Mouse (Mus musculus) CH12.LX (cell line): ENCODE data around the gene Ipo7. TPM values are rescaled to one million over a fixed set of nuclear protein-coding genes. Genes with fewer than 3 reads are reported as not detected.

Experiments
- DNase-seq: peaks from one replicate; pipeline ENCODE4 v3.0.0-alpha.2; 2013; ENCODE audit errors: extremely low read depth
- H3K27ac ChIP-seq: 2 replicates; pipeline ENCODE4 v1.5.1; 2012; ENCODE audit warnings: low read depth, mild to moderate bottlenecking, control low read depth, moderate library complexity; ENCODE audit not compliant: insufficient read depth
- H3K27me3 ChIP-seq: replicated peaks from 2 replicates; pipeline ENCODE3; 2012; ENCODE audit warnings: inconsistent platforms
- H3K36me3 ChIP-seq, 2 experiments: replicated peaks in 1 of 2; 2 replicates each; pipeline versions ENCODE3 to v1.6.1; 2012; ENCODE audit warnings: inconsistent platforms in 1 of 2, low read length in 1 of 2, mild to moderate bottlenecking in 1 of 2, mixed read lengths in 1 of 2, moderate library complexity in 1 of 2; ENCODE audit not compliant: control insufficient read depth in 1 of 2, insufficient read depth in 1 of 2
- H3K4me1 ChIP-seq, 2 experiments: 2 replicates each; pipeline ENCODE4 v1.6.1; 2012; ENCODE audit warnings: inconsistent platforms in 1 of 2, moderate library complexity in 1 of 2; ENCODE audit not compliant: insufficient read depth in 2 of 2, control insufficient read depth in 1 of 2
- H3K4me2 ChIP-seq: 2 replicates; pipeline ENCODE4 v1.6.1; 2012; ENCODE audit warnings: low read depth, mild to moderate bottlenecking, control low read depth; ENCODE audit not compliant: poor library complexity, insufficient read depth, severe bottlenecking
- H3K4me3 ChIP-seq, 3 experiments: fragments of 150-350 bp in 1 of 3; sonication (generic) in 1 of 3; replicated peaks in 1 of 3; 2 replicates each; pipeline versions ENCODE3 to v1.5.1; 2011 to 2012; ENCODE audit warnings: low read depth in 2 of 3, low read length in 2 of 3, mild to moderate bottlenecking in 2 of 3, moderate library complexity in 2 of 3, control low read depth in 1 of 3, improper control_type of control experiment in 1 of 3, inconsistent platforms in 1 of 3, mixed read lengths in 1 of 3; ENCODE audit not compliant: poor library complexity in 1 of 3
- H3K79me2 ChIP-seq: replicated peaks from 2 replicates; pipeline ENCODE4 v1.6.1; 2012; ENCODE audit warnings: mild to moderate bottlenecking, moderate library complexity; ENCODE audit not compliant: control insufficient read depth, poor library complexity, insufficient read depth, severe bottlenecking; ENCODE audit errors: extremely low read depth
- H3K9ac ChIP-seq: 2 replicates; pipeline ENCODE4 v1.6.1; 2012; ENCODE audit warnings: low read depth, mild to moderate bottlenecking, control low read depth, moderate library complexity; ENCODE audit not compliant: insufficient read depth
- H3K9me3 ChIP-seq: replicated peaks from 2 replicates; pipeline ENCODE3; 2012; ENCODE audit warnings: low read length, inconsistent platforms, mixed read lengths
- BHLHE40 ChIP-seq: IDR thresholded peaks from 2 replicates; pipeline ENCODE4 v1.6.1; 2011; ENCODE audit warnings: mild to moderate bottlenecking, low read depth, low read length, improper control_type of control experiment
- CHD2 ChIP-seq: IDR thresholded peaks from 2 replicates; pipeline ENCODE4 v1.6.1; 2011; ENCODE audit warnings: low read length, improper control_type of control experiment
- EP300 ChIP-seq: IDR thresholded peaks from 2 replicates; pipeline ENCODE4 v1.6.1; 2011; ENCODE audit warnings: low read length, improper control_type of control experiment
- ETS1 ChIP-seq: conservative IDR thresholded peaks from 2 replicates; pipeline ENCODE4 v1.6.1; 2012; ENCODE audit warnings: low read depth, mild to moderate bottlenecking, inconsistent platforms, low read length, improper control_type of control experiment, moderate library complexity
- GABPA ChIP-seq: IDR thresholded peaks from 2 replicates; pipeline ENCODE4 v1.6.1; 2012; ENCODE audit warnings: low read depth, low read length, improper control_type of control experiment, inconsistent platforms; ENCODE audit not compliant: insufficient replicate concordance
- KAT2A ChIP-seq: IDR thresholded peaks from 2 replicates; pipeline ENCODE4 v1.6.1; 2012; ENCODE audit warnings: low read length, improper control_type of control experiment, inconsistent platforms; ENCODE audit not compliant: insufficient replicate concordance
- MAFK ChIP-seq: IDR thresholded peaks from 2 replicates; pipeline ENCODE4 v1.6.1; 2011; ENCODE audit warnings: low read length, improper control_type of control experiment; ENCODE audit not compliant: insufficient replicate concordance
- MXI1 ChIP-seq: IDR thresholded peaks from 2 replicates; pipeline ENCODE4 v1.6.1; 2011; ENCODE audit warnings: mild to moderate bottlenecking, low read depth, low read length, improper control_type of control experiment
- MYC ChIP-seq: IDR thresholded peaks from 2 replicates; pipeline ENCODE4 v1.6.1; 2011; ENCODE audit warnings: low read depth, mild to moderate bottlenecking, improper control_type of control experiment, low read length
- NELFE ChIP-seq: IDR thresholded peaks from 2 replicates; pipeline ENCODE4 v1.6.1; 2011; ENCODE audit warnings: low read depth, low read length, improper control_type of control experiment
- NRF1 ChIP-seq: IDR thresholded peaks from 2 replicates; pipeline ENCODE4 v1.6.1; 2014; ENCODE audit warnings: low read depth, mild to moderate bottlenecking, inconsistent platforms, low read length, improper control_type of control experiment, moderate library complexity
- POLR2A ChIP-seq: IDR thresholded peaks from 2 replicates; pipeline ENCODE4 v1.6.1; 2011; ENCODE audit warnings: low read depth, mild to moderate bottlenecking, improper control_type of control experiment, low read length
- POLR2AphosphoS2 ChIP-seq: IDR thresholded peaks from 2 replicates; pipeline ENCODE4 v1.6.1; 2011; ENCODE audit warnings: low read depth, low read length, improper control_type of control experiment
- RCOR1 ChIP-seq: conservative IDR thresholded peaks from 2 replicates; pipeline ENCODE4 v1.6.1; 2012; ENCODE audit warnings: low read depth, mild to moderate bottlenecking, inconsistent platforms, low read length, improper control_type of control experiment
- SMC3 ChIP-seq: IDR thresholded peaks from 2 replicates; pipeline ENCODE4 v1.6.1; 2011; ENCODE audit warnings: low read depth, low read length, improper control_type of control experiment
- TBP ChIP-seq: conservative IDR thresholded peaks from 2 replicates; pipeline ENCODE4 v1.6.1; 2011; ENCODE audit warnings: low read depth, low read length, improper control_type of control experiment
- TCF12 ChIP-seq: IDR thresholded peaks from 2 replicates; pipeline ENCODE4 v1.6.1; 2014; ENCODE audit warnings: low read depth, mild to moderate bottlenecking, inconsistent platforms, low read length, improper control_type of control experiment
- USF1 ChIP-seq: IDR thresholded peaks from 2 replicates; pipeline ENCODE4 v1.6.1; 2014; ENCODE audit warnings: low read depth, mild to moderate bottlenecking, inconsistent platforms, low read length, improper control_type of control experiment
- USF2 ChIP-seq: conservative IDR thresholded peaks from 2 replicates; pipeline ENCODE4 v1.6.1; 2011; ENCODE audit warnings: low read depth, low read length, improper control_type of control experiment
- ZC3H11A ChIP-seq: IDR thresholded peaks from 2 replicates; pipeline ENCODE4 v1.6.1; 2012; ENCODE audit warnings: low read depth, mild to moderate bottlenecking, inconsistent platforms, low read length, improper control_type of control experiment
- ZMIZ1 ChIP-seq: IDR thresholded peaks from 2 replicates; pipeline ENCODE4 v1.6.1; 2012; ENCODE audit warnings: low read depth, mild to moderate bottlenecking, inconsistent platforms, low read length, improper control_type of control experiment
- dilution Hi-C: fragments of 300-500 bp; cut with MboI; formaldehyde crosslinking; loops from 2 replicates; pipeline ENCODE4 v1.14.3; 2020; ENCODE audit warnings: low sequenced_read_pairs; ENCODE audit not compliant: extremely low pct_unique_long_range_greater_than_20kb, extremely low pct_ligation_motif_present
- in situ Hi-C: fragments of 300-500 bp; cut with MboI; formaldehyde crosslinking; loops from 3 replicates; pipeline ENCODE4 v1.14.3; 2019; ENCODE audit warnings: low sequenced_read_pairs, low pct_ligation_motif_present, low pct_unique_long_range_greater_than_20kb, mixed read lengths
- polyA plus RNA-seq: library from polyadenylated mRNA; unstranded; fragments of >175 nt; gene quantifications from 2 replicates; pipeline ENCODE4 v1.2.1, GENCODE M21; 2012; ENCODE audit warnings: low read depth; ENCODE audit not compliant: insufficient read length
- total RNA-seq, 2 experiments: library from RNA; depleted of rRNA; stranded (reverse); fragments of 300-350 nt in 1 of 2; fragments of >200 nt in 1 of 2; gene quantifications; 2 replicates each; pipeline ENCODE4 v1.2.3; 2012 to 2014

Gene Ipo7
- total and polyA plus RNA-seq, 3 experiments: 126 to 183 (median 181) TPM

DNA sequence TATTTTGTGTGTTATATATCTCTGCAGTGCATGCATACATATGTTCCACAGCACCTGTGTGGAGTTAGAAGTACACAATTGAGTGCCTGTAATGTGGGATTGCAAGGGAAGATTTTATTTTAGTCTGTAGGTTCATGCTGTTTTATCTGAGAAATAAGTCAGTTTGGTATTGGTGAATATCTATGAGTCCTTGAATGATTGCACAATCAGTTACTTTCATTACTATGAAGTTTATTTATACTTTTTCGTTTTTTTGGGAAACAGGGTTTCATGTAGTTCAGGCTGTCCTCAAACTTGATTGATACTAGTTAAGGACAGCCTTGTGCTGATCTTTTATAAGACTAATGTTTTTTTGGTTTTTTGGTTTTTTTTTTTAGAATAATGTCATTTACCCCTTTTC is 5.5 kb downstream of the Ipo7 start:
- Histone ChIP-seq H3K27ac (no peak overlapping the region), H3K9me3 (no peaks in the 10 kb centered on the region), H3K4me3 (no peak overlapping the region), H3K36me3 (peaks cover 5 to 46% of the 10 kb centered on the region in 2 experiments), H3K4me2 (no peak overlapping the region), H3K27me3 (no peaks in the 10 kb centered on the region), H3K79me2 (peaks cover 89% of the 10 kb centered on the region), H3K9ac (no peak overlapping the region), H3K4me1 (peaks cover 0 to 25% of the 10 kb centered on the region in 2 experiments; a peak in 2 of 4 replicates)
- dilution Hi-C loops: no loop called here
- in situ Hi-C loops: no loop called here
- TF ChIP-seq TCF12 (no peak), MYC (no peak), KAT2A (no peak), MAFK (no peak), SMC3 (no peak), CHD2 (no peak)
- DNase-seq: no peak

- peaks cover 0 to 18% of the 10 kb centered on the region in 2 experiments; a peak in 2 of 4 replicates for H3K4me1 ChIP-seq
- H3K9me3 ChIP-seq: no peaks in the 10 kb centered on the region
- no peaks in the 10 kb centered on the region for H3K27me3 ChIP-seq
- no peak for DNase-seq
- peaks cover 17 to 72% of the 10 kb centered on the region in 2 experiments for H3K36me3 ChIP-seq
- dilution Hi-C loops (no loop called here), in situ Hi-C loops (no loop called here)
- TF ChIP-seq ZC3H11A (no peak), TCF12 (no peak), TBP (no peak), RCOR1 (no peak), USF1 (no peak), NRF1 (no peak), POLR2AphosphoS2 (no peak), NELFE (no peak), MXI1 (no peak), ZMIZ1 (no peak), ETS1 (no peak), GABPA (no peak), USF2 (no peak), BHLHE40 (no peak), POLR2A (no peak), EP300 (no peak)
- H3K27ac ChIP-seq: no peak overlapping the region
- no peak overlapping the region for H3K4me3 ChIP-seq
- H3K9ac ChIP-seq: no peak overlapping the region
- H3K4me2 ChIP-seq: no peak overlapping the region
- H3K79me2 ChIP-seq: peaks cover 92% of the 10 kb centered on the region
Observed at GRCm38 (mm10) chr7:110026594-110026993, 8.5 kb downstream of the Ipo7 start.
